23 mouse cellular contexts compared by ENCODE assay signal in genomic region chr10:39978231-39978630, GRCm38 (mm10). TPM values are rescaled to one million over a fixed set of nuclear protein-coding genes. Genes with fewer than 3 reads are reported as not detected.
A peak's percentile ranks its signal among the peaks of the same experiment; 100 is the strongest.
DNase-seq lines count a peak whose midpoint lies in the region.
"Had no signal": no experiment of that assay in that cellular context is flagged by ENCODE, and none has a peak within 500 bp of the region (broad histone marks: within the 10 kb centered on the region; RNA-seq: fewer than 3 reads in every experiment).

No protein-coding gene starts in this region.

- DNase-seq in heart, adult 11 months: peak; percentile 33
- no peak for DNase-seq in heart, adult 9 months (ENCODE audit: low spot score in 2 of 2)
- peak; percentile 44 for DNase-seq in ES-CJ7 (ENCODE audit: low read depth, low spot score)
- DNase-seq in R1 (ENCODE audit: low read depth, low spot score): peak; percentile 83
- peak; percentile 54 for DNase-seq in ZHBTc4 (ENCODE audit: low read depth, low spot score)
- DNase-seq in testis, postnatal 10 days (ENCODE audit: low spot score): no peak
- DNase-seq in layer of hippocampus, adult 8-10 months (ENCODE audit: low spot score in 2 of 2): no peak
- DNase-seq in urinary bladder, postnatal 14 days (ENCODE audit: low spot score): no peak
- DNase-seq: adrenal gland, adult 2 months; adrenal gland, adult 8-10 months; adrenal gland, postnatal 10 days; adrenal gland, postnatal 14 days; adrenal gland, postnatal 25 days; adrenal gland, postnatal 36 days; B cell, adult 2 months; cerebellum, adult 11 months; cerebellum, adult 11-12 months; cerebellum, adult 18-20 months; cerebellum, adult 2 months; cerebellum, adult 8-10 months had no signal

RNA-seq across cellular contexts. Expression of gene Mfsd4b5, which starts 8.2 kb away (rescaled TPM):
- under 1 TPM; 0.31 to 0.92 (median 0.58) TPM for total RNA-seq in layer of hippocampus, adult 8-10 months (2022)
- total RNA-seq: CH12.LX, MEL had no signal

RNA-seq across cellular contexts. Expression of gene Mfsd4b3, which starts 18.3 kb away (rescaled TPM):
- total RNA-seq in layer of hippocampus, adult 8-10 months (2022): under 1 TPM in 2 of 4 experiments, not detected in 2; 0.34 to 0.37 TPM
- total RNA-seq: CH12.LX, MEL had no signal

RNA-seq across cellular contexts. Expression of gene Mfsd4b1, which starts 46.8 kb away (rescaled TPM):
- total RNA-seq in layer of hippocampus, adult 8-10 months (2022): 1 to 10 TPM in 2 of 4 experiments, under 1 TPM in 2; 0.50 to 1.9 (median 1.0) TPM
- total RNA-seq: CH12.LX, MEL had no signal

RNA-seq across cellular contexts. Expression of gene Mfsd4b2, which starts 51.5 kb away (rescaled TPM):
- under 1 TPM in 2 of 4 experiments, not detected in 2; 0.16 to 0.39 TPM for total RNA-seq in layer of hippocampus, adult 8-10 months (2022)
- total RNA-seq: CH12.LX, ES-E14, MEL had no signal

Comparison
In these comparisons a context has a peak if more than half of its experiments do, and no peak if none do; other contexts are left out.
1. DNase-seq: peak in heart, adult 11 months (single experiment), ES-CJ7 (single experiment), R1 (single experiment) and ZHBTc4 (single experiment); none in heart, adult 9 months (0 of 2), testis, postnatal 10 days (single experiment), layer of hippocampus, adult 8-10 months (0 of 2) and urinary bladder, postnatal 14 days (single experiment).